Mouse (Mus musculus) hindbrain, embryonic 14.5 days (tissue): ENCODE results near the gene Orm1. TPM values are rescaled to one million over a fixed set of nuclear protein-coding genes. Genes with fewer than 3 reads are reported as not detected.

ENCODE experiments used
- ATAC-seq: fragments of 200-750 bp; cut with Nextera tagmentation; 2 replicates; pipeline ENCODE4 v1.8.0; 2017; ENCODE audit warnings: moderate number of reproducible peaks, mild to moderate bottlenecking, moderate TSS enrichment, moderate library complexity; ENCODE audit not compliant: low FRiP score
- DNase-seq: peaks from one replicate; pipeline ENCODE4 v3.0.0-alpha.2; 2015; ENCODE audit warnings: low spot score
- H3K27ac ChIP-seq: fragments of 300-500 bp; sonication (generic); 2 replicates; pipeline ENCODE4 v1.5.1; 2014; ENCODE audit warnings: mild to moderate bottlenecking, moderate library complexity
- H3K27me3 ChIP-seq: fragments of 300-500 bp; sonication (generic); 2 replicates; pipeline ENCODE4 v1.6.1; 2014; ENCODE audit warnings: mild to moderate bottlenecking, low read length, mixed read lengths; ENCODE audit not compliant: control insufficient read depth, insufficient read depth
- H3K36me3 ChIP-seq: fragments of 300-500 bp; sonication (generic); replicated peaks from 2 replicates; pipeline ENCODE4 v1.6.1; 2014; ENCODE audit not compliant: control insufficient read depth, insufficient read depth
- H3K4me1 ChIP-seq: fragments of 300-500 bp; sonication (generic); replicated peaks from 2 replicates; pipeline ENCODE4 v1.6.1; 2014; ENCODE audit warnings: antibody characterized with exemption, low read length, mixed read lengths; ENCODE audit not compliant: control insufficient read depth, insufficient read depth
- H3K4me2 ChIP-seq: fragments of 300-500 bp; sonication (generic); replicated peaks from 2 replicates; pipeline ENCODE4 v1.6.1; 2014; ENCODE audit warnings: mild to moderate bottlenecking, moderate library complexity
- H3K4me3 ChIP-seq: fragments of 300-500 bp; sonication (generic); replicated peaks from 2 replicates; pipeline ENCODE4 v1.5.1; 2014; ENCODE audit warnings: mild to moderate bottlenecking, low read length
- H3K9ac ChIP-seq: fragments of 300-500 bp; sonication (generic); 2 replicates; pipeline ENCODE4 v1.6.1; 2014
- H3K9me3 ChIP-seq: fragments of 300-500 bp; sonication (generic); 2 replicates; pipeline ENCODE4 v1.6.1; 2016; ENCODE audit warnings: low read length; ENCODE audit not compliant: control insufficient read depth
- WGBS: fragments of 180-500 bp; shearing (Covaris S2); extraction: QIAGEN DNeasy Blood & Tissue Kit; methylation state at CpG from one replicate; pipeline ENCODE4 v1.1.7; 2014; 5-methylcytosine and 5-hydroxymethylcytosine counted together
- polyA plus RNA-seq: library from polyadenylated mRNA; unstranded; fragments of >200 nt; fragmentation: Nextera tagmentation; extraction: Ambion mirVana; gene quantifications from 2 replicates; pipeline ENCODE4 v1.2.1, GENCODE M21; 2014

Orm1 gene
- polyA plus RNA-seq, 1 experiment from 2014 or later = not detected

GRCm38 (mm10) chr4:63371890-63372289, 27.5 kb downstream of the Orm1 start:
- Histone ChIP-seq H3K9ac (no peak overlapping the region), H3K36me3 (peaks cover 38% of the 10 kb centered on the region), H3K4me2 (no peak overlapping the region), H3K9me3 (no peaks in the 10 kb centered on the region), H3K4me3 (no peak overlapping the region), H3K27me3 (no peaks in the 10 kb centered on the region), H3K4me1 (no peaks in the 10 kb centered on the region), H3K27ac (no peak overlapping the region)
- WGBS = 63% methylated on average over 3 of the region's 3 CpGs
- DNase-seq (peak; percentile 49), ATAC-seq (no peak)

DNA sequence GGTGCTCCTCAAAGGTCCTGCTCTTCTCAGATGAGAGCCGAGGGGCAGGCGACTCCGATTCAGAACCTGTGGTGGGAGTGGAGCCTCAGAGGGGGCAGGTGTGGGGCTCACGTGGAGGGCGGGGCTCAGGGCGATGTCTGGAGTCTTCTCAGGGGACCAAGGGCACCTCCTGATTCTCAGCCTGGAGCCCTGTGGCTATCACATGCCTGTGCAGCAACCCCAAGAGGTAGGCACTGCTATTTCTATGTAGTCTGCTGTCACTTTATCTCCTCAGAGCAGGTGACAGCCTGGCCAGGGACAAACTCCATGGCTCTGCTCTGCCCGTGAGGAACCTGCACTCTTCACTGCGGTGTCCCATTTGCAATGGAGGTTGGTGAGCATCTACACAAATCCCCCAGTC, 29.0 kb downstream of the Orm1 start:
- H3K4me2 ChIP-seq = no peak overlapping the region
- DNase-seq (no peak), ATAC-seq (no peak)
- no peaks in the 10 kb centered on the region for H3K27me3 ChIP-seq
- no peaks in the 10 kb centered on the region for H3K9me3 ChIP-seq
- no peak overlapping the region for H3K27ac ChIP-seq
- no peaks in the 10 kb centered on the region for H3K4me1 ChIP-seq
- no peak overlapping the region for H3K4me3 ChIP-seq
- H3K36me3 ChIP-seq = peaks cover 41% of the 10 kb centered on the region
- no peak overlapping the region for H3K9ac ChIP-seq
- 94% methylated on average over 8 of the region's 8 CpGs for WGBS

DNA sequence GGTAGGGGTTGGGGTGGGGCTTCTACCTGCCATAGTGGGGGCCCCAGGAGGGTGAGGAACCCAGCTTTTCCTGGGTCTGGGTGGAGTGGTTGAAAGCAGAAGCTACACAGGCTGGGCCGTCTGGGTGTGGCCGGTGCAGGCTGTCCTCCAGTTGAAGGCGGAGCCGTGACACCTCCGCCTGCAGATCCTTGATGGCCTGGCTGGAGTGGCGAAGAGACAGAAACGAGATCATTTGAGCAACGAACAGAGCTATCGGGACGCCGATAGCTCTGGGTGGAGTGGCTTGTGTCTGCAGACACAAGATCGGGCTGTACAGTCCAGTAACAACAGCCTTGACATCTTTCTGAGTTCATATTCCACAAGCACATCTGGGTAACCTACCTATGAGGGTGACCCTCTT, 30.0 kb downstream of the Orm1 start:
- 91% methylated on average over 11 of the region's 12 CpGs for WGBS
- peaks cover 50% of the 10 kb centered on the region for H3K36me3 ChIP-seq
- no peak for DNase-seq
- H3K4me2 ChIP-seq = no peak overlapping the region
- no peak overlapping the region for H3K4me3 ChIP-seq
- no peaks in the 10 kb centered on the region for H3K9me3 ChIP-seq
- ATAC-seq = no peak
- H3K9ac ChIP-seq = no peak overlapping the region
- H3K27ac ChIP-seq = no peak overlapping the region
- no peaks in the 10 kb centered on the region for H3K4me1 ChIP-seq
- H3K27me3 ChIP-seq = no peaks in the 10 kb centered on the region

- Histone ChIP-seq H3K9ac (no peak overlapping the region), H3K4me2 (no peak overlapping the region), H3K27ac (no peak overlapping the region), H3K9me3 (no peaks in the 10 kb centered on the region), H3K4me1 (no peaks in the 10 kb centered on the region), H3K27me3 (no peaks in the 10 kb centered on the region), H3K36me3 (peaks cover 57% of the 10 kb centered on the region), H3K4me3 (no peak overlapping the region)
- peak; percentile 53 for ATAC-seq
- DNase-seq = no peak
- 48% methylated on average over 1 of the region's 1 CpGs for WGBS
Observed at GRCm38 (mm10) chr4:63375367-63375766, 31.0 kb downstream of the Orm1 start.

GRCm38 (mm10) chr4:63377483-63377882, 33.1 kb downstream of the Orm1 start:
- ATAC-seq (no peak), DNase-seq (no peak)
- peaks cover 71% of the 10 kb centered on the region for H3K36me3 ChIP-seq
- H3K4me1 ChIP-seq = no peaks in the 10 kb centered on the region
- H3K27ac ChIP-seq = no peak overlapping the region
- no peak overlapping the region for H3K4me3 ChIP-seq
- WGBS = 75% methylated on average over 7 of the region's 7 CpGs
- H3K9me3 ChIP-seq = no peaks in the 10 kb centered on the region
- H3K9ac ChIP-seq = no peak overlapping the region
- H3K27me3 ChIP-seq = no peaks in the 10 kb centered on the region
- no peak overlapping the region for H3K4me2 ChIP-seq

DNA sequence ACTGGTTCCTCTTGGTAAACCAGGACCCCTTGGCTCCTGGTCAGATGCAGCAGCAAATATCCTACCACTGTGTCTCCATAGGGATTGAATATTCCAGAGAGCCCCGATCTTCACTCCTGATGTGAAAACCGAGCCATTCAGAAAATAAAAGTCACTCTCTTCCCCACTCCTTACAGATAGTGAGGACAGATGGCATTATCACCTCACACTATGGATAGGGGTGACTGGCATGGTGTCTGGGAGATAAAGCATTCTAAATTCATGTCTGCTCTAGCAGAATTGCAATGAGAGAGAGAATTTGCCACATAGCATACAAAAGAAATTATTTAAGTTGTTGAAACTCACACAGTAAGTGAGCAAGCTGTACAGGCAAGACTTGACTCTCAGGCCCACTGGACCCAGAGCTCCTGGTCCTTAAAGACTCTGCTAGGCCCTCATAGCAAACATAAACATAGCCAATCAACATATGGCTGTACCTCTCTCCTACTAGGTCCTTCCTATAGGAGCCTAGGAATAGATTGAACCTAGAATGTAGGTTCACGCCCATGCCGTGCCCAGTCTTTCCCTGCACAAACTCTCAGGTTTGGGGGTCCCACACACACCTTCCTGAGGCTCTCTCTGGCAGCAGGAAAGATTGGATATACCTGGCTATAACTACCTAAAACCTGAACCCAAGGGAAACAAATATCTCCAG, 38.5 kb downstream of the Orm1 start:
- DNase-seq (no peak), ATAC-seq (no peak)
- H3K4me3 ChIP-seq = no peak overlapping the region
- H3K9me3 ChIP-seq = no peaks in the 10 kb centered on the region
- no peak overlapping the region for H3K27ac ChIP-seq
- H3K36me3 ChIP-seq = peaks cover 44% of the 10 kb centered on the region
- H3K4me2 ChIP-seq = no peak overlapping the region
- no peaks in the 10 kb centered on the region for H3K27me3 ChIP-seq
- H3K4me1 ChIP-seq = no peaks in the 10 kb centered on the region
- WGBS = 95% methylated on average over 4 of the region's 4 CpGs
- H3K9ac ChIP-seq = no peak overlapping the region

GRCm38 (mm10) chr4:63383474-63383873, 39.1 kb downstream of the Orm1 start:
- ATAC-seq (no peak), DNase-seq (no peak)
- 76% methylated on average over 12 of the region's 12 CpGs for WGBS
- no peaks in the 10 kb centered on the region for H3K9me3 ChIP-seq
- no peak overlapping the region for H3K4me2 ChIP-seq
- no peaks in the 10 kb centered on the region for H3K27me3 ChIP-seq
- H3K4me3 ChIP-seq = no peak overlapping the region
- peaks cover 37% of the 10 kb centered on the region for H3K36me3 ChIP-seq
- H3K27ac ChIP-seq = no peak overlapping the region
- H3K9ac ChIP-seq = no peak overlapping the region
- H3K4me1 ChIP-seq = no peaks in the 10 kb centered on the region

DNA sequence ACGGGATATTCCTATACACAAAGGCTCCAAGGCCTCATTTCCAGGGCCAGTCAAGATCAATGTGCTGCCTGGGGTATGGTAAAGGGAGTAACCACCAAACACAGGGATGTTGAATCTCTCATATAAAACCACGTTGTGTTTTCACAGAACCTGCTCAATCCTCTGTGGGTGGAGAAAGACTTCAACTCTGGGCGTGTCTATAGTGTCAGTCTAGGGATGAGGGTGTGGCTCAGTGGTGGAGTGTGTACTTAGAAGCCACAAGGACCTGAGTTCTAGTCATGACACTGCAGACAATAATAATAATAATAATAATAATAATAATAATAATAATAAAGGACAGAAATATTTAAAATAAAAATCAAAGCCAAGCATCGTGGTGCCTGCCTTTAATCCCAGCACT, 39.9 kb downstream of the Orm1 start:
- H3K27ac ChIP-seq = no peak overlapping the region
- H3K9ac ChIP-seq = no peak overlapping the region
- H3K4me3 ChIP-seq = no peak overlapping the region
- no peak overlapping the region for H3K4me2 ChIP-seq
- H3K9me3 ChIP-seq = no peaks in the 10 kb centered on the region
- 92% methylated on average over 4 of the region's 4 CpGs for WGBS
- peaks cover 30% of the 10 kb centered on the region for H3K36me3 ChIP-seq
- ATAC-seq = no peak
- DNase-seq = no peak
- H3K27me3 ChIP-seq = no peaks in the 10 kb centered on the region
- peaks cover 6% of the 10 kb centered on the region; the same call in 1 of the 2 replicates for H3K4me1 ChIP-seq

DNA sequence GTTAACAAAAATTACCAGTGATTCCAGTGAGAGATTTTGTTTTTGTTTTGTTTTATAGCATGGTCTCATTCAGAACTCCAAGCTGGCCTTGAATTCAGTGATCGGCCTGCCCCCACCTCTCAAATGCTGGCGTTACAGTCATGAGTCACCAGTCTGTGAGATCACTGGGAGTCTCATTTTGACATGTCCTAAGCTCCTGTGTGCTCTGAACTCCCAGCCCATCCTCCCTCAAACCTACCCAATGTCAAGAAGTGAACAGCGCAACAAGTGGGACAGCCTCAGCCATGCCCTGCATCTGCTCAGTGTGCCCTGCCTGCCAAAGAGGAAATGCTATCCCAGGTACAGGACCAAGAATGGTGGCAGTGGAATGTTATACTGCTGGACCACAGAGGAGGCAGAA, 40.9 kb downstream of the Orm1 start:
- Histone ChIP-seq H3K9ac (no peak overlapping the region), H3K27ac (no peak overlapping the region), H3K4me2 (no peak overlapping the region), H3K4me3 (no peak overlapping the region), H3K4me1 (peaks cover 11% of the 10 kb centered on the region; the same call in 1 of the 2 replicates), H3K9me3 (no peaks in the 10 kb centered on the region), H3K36me3 (peaks cover 22% of the 10 kb centered on the region), H3K27me3 (no peaks in the 10 kb centered on the region)
- no peak for DNase-seq
- WGBS = 90% methylated on average over 3 of the region's 3 CpGs
- ATAC-seq = no peak

DNA sequence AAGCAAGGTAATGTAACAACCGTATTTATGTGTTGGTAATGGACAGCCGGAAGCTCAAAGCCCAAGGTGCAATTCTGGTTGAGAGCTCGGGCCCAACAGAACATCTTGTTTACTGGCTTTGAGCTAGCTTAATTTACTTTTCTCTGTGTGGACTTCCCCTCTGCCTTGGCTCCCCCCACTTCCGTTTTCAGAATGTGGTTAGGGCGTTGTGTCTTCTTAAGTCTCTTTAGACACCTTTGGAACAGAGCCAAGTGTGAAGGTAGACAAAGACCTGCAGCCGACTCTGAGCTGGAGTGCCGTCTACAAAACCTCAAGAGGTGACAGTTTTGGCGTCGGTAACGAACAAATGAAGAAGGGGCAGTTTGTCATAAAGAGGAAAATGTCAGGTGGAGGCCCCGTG, 41.4 kb downstream of the Orm1 start:
- peaks cover 22% of the 10 kb centered on the region; the same call in 1 of the 2 replicates for H3K36me3 ChIP-seq
- 80% methylated on average over 11 of the region's 11 CpGs for WGBS
- no peak overlapping the region for H3K27ac ChIP-seq
- no peak for ATAC-seq
- peaks cover 11% of the 10 kb centered on the region; the same call in 1 of the 2 replicates for H3K4me1 ChIP-seq
- H3K4me3 ChIP-seq = no peak overlapping the region
- H3K9ac ChIP-seq = no peak overlapping the region
- no peaks in the 10 kb centered on the region for H3K9me3 ChIP-seq
- H3K4me2 ChIP-seq = no peak overlapping the region
- H3K27me3 ChIP-seq = no peaks in the 10 kb centered on the region
- no peak for DNase-seq
